Mouse (Mus musculus): ENCODE measurements around the gene Hdac11. TPM values are rescaled to one million over a fixed set of nuclear protein-coding genes. Genes with fewer than 3 reads are reported as not detected.

Hdac11 gene
- polyA plus RNA-seq, 1 experiment from 2014 or later: 7.7 TPM

Other genes with a start within 250 kb of the Hdac11 start
- 11.7 and 11.9 TPM in 2 replicates for gene Iqsec1, start 168.0 kb upstream of the Hdac11 start, polyA plus RNA-seq (2015; fragmentation: Nextera tagmentation; extraction: Ambion mirVana)
- 27.8 and 29.0 TPM in 2 replicates for gene Nup210, start 39.8 kb upstream of the Hdac11 start, polyA plus RNA-seq (2015; fragmentation: Nextera tagmentation; extraction: Ambion mirVana)
- gene Fbln2, start 55.8 kb downstream of the Hdac11 start, polyA plus RNA-seq (2015; fragmentation: Nextera tagmentation; extraction: Ambion mirVana): 68.5 and 78.8 TPM in 2 replicates

Measured in lung, embryonic 16.5 days (tissue).